Mouse (Mus musculus): ENCODE results near the gene Klk12.

The Klk12 gene

GRCm38 (mm10) chr7:43768597-43768996, at the start of gene Klk12:
Gene Klk12, plus strand, starts transcription at chr7:43768897.
- no peak for DNase-seq

GRCm38 (mm10) chr7:43747788-43748187, 20.9 kb upstream of the Klk12 start:
- no peak for DNase-seq

- no peak for DNase-seq
These were observed 15.9 kb upstream of the Klk12 start for GRCm38 (mm10) chr7:43752806-43753205.

GRCm38 (mm10) chr7:43766484-43766883, 2.2 kb upstream of the Klk12 start:
- no peak for DNase-seq

GRCm38 (mm10) chr7:43769636-43770035, 939 bp downstream of the Klk12 start:
- DNase-seq: no peak

- no peak for DNase-seq
These were observed 2.0 kb downstream of the Klk12 start for GRCm38 (mm10) chr7:43770701-43771100.

GRCm38 (mm10) chr7:43771916-43772315, 3.2 kb downstream of the Klk12 start:
- DNase-seq: no peak

GRCm38 (mm10) chr7:43772901-43773300, 4.2 kb downstream of the Klk12 start:
- DNase-seq: no peak

GRCm38 (mm10) chr7:43774364-43774763, 5.7 kb downstream of the Klk12 start, which contains the start of gene Klk11:
Gene Klk11, plus strand, starts transcription at chr7:43774604.
- no peak for DNase-seq

GRCm38 (mm10) chr7:43774802-43775201, 6.1 kb downstream of the Klk12 start:
- DNase-seq: no peak

- DNase-seq: no peak
These were observed 6.8 kb downstream of the Klk12 start for GRCm38 (mm10) chr7:43775311-43776057.

GRCm38 (mm10) chr7:43776506-43776905, 7.8 kb downstream of the Klk12 start:
- no peak for DNase-seq

GRCm38 (mm10) chr7:43777423-43777822, 8.7 kb downstream of the Klk12 start:
- DNase-seq: no peak

GRCm38 (mm10) chr7:43778176-43778970, 9.7 kb downstream of the Klk12 start:
- no peak for DNase-seq

- no peak for DNase-seq
These were observed 11.5 kb downstream of the Klk12 start for GRCm38 (mm10) chr7:43780241-43780640.

GRCm38 (mm10) chr7:43780746-43781145, 12.0 kb downstream of the Klk12 start, which contains the start of gene Klk10:
Gene Klk10, plus strand, starts transcription at chr7:43781035.
- DNase-seq: no peak

GRCm38 (mm10) chr7:43781541-43781940, 12.8 kb downstream of the Klk12 start:
- no peak for DNase-seq

GRCm38 (mm10) chr7:43782275-43783265, 13.9 kb downstream of the Klk12 start:
- peak; percentile 66 to 81 for DNase-seq

- no peak for DNase-seq
These were observed 16.6 kb downstream of the Klk12 start for GRCm38 (mm10) chr7:43785286-43785685.

GRCm38 (mm10) chr7:43788096-43788495, 19.4 kb downstream of the Klk12 start:
- no peak for DNase-seq

- no peak for DNase-seq
These were observed 20.6 kb downstream of the Klk12 start for GRCm38 (mm10) chr7:43789295-43789694.

GRCm38 (mm10) chr7:43791591-43791990, 22.9 kb downstream of the Klk12 start, which contains the start of gene Klk9:
Gene Klk9, plus strand, starts transcription at chr7:43791891.
- DNase-seq: no peak

GRCm38 (mm10) chr7:43796355-43796754, 27.7 kb downstream of the Klk12 start:
- DNase-seq: no peak

Data from cerebellum, postnatal 14 days (tissue).